Mouse (Mus musculus) stomach, embryonic 14.5 days (tissue): ENCODE measurements around the gene Hsd3b7. TPM values are rescaled to one million over a fixed set of nuclear protein-coding genes. Genes with fewer than 3 reads are reported as not detected.

Source experiments
- ATAC-seq: fragments of 200-750 bp; cut with Nextera tagmentation; 2 replicates; pipeline ENCODE4 v1.8.0; 2017; ENCODE audit warnings: low read depth, moderate TSS enrichment; ENCODE audit not compliant: insufficient number of reproducible peaks, insufficient read depth, low FRiP score
- H3K27ac ChIP-seq: fragments of 300-500 bp; sonication (generic); 2 replicates; pipeline ENCODE4 v1.5.1; 2014; ENCODE audit warnings: mild to moderate bottlenecking, low read length, moderate library complexity, mixed read lengths
- H3K27me3 ChIP-seq: fragments of 300-500 bp; sonication (generic); 2 replicates; pipeline ENCODE4 v1.6.1; 2014; ENCODE audit warnings: low read length, control low read depth, mixed read lengths; ENCODE audit not compliant: control insufficient read depth, insufficient read depth
- H3K36me3 ChIP-seq: fragments of 300-500 bp; sonication (generic); 2 replicates; pipeline ENCODE4 v1.6.1; 2014; ENCODE audit warnings: mild to moderate bottlenecking, control low read depth, low read length, moderate library complexity, mixed read lengths; ENCODE audit not compliant: control insufficient read depth, insufficient read depth
- H3K4me1 ChIP-seq: fragments of 300-500 bp; sonication (generic); 2 replicates; pipeline ENCODE4 v1.6.1; 2014; ENCODE audit warnings: low read length, control low read depth, mixed read lengths; ENCODE audit not compliant: control insufficient read depth, insufficient read depth
- H3K4me2 ChIP-seq: fragments of 300-500 bp; sonication (generic); replicated peaks from 2 replicates; pipeline ENCODE4 v1.6.1; 2014; ENCODE audit warnings: low read depth, low read length, control low read depth
- H3K4me3 ChIP-seq: fragments of 300-500 bp; sonication (generic); 2 replicates; pipeline ENCODE4 v1.5.1; 2014; ENCODE audit warnings: low read depth, low read length, control low read depth
- H3K9ac ChIP-seq: fragments of 300-500 bp; sonication (generic); replicated peaks from 2 replicates; pipeline ENCODE4 v1.6.1; 2014; ENCODE audit warnings: low read depth, mild to moderate bottlenecking, control low read depth, low read length, moderate library complexity, mixed read lengths
- H3K9me3 ChIP-seq: fragments of 300-500 bp; sonication (generic); 2 replicates; pipeline ENCODE4 v1.6.1; 2016; ENCODE audit warnings: low read depth, low read length, control low read depth; ENCODE audit not compliant: control insufficient read depth
- WGBS: fragments of 180-500 bp; shearing (Covaris S2); extraction: QIAGEN DNeasy Blood & Tissue Kit; methylation state at CpG from one replicate; pipeline ENCODE4 v1.1.7; 2014; 5-methylcytosine and 5-hydroxymethylcytosine counted together
- polyA plus RNA-seq: library from polyadenylated mRNA; unstranded; fragments of >200 nt; fragmentation: Nextera tagmentation; extraction: Ambion mirVana; gene quantifications from 2 replicates; pipeline ENCODE4 v1.2.1, GENCODE M21; 2014

Hsd3b7 gene
- polyA plus RNA-seq, 1 experiment from 2014 or later: 22.7 TPM

DNA sequence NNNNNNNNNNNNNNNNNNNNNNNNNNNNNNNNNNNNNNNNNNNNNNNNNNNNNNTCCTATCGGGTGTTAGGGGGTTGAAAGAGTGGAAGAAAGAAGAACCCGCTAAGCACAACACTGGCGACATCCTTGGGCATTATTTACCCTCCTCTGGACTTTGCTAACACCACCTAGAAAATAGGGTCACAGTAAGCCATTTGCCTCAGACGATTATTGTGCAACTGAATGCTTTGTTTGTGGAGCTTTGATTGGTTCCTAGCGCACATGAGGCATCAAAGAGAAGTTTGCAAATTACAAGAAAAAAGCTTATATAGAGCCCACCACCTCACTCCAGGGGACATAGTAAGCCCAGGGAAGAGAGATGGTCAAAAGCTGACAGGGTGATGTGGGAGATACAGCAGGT, 8.4 kb downstream of the Hsd3b7 start:
- no peak overlapping the region for H3K4me2 ChIP-seq
- 67% methylated on average over 5 of the region's 5 CpGs for WGBS
- H3K9ac ChIP-seq: no peak overlapping the region
- ATAC-seq: no peak
- no peak overlapping the region for H3K27ac ChIP-seq
- no peaks in the 10 kb centered on the region for H3K9me3 ChIP-seq
- no peak overlapping the region for H3K4me3 ChIP-seq
- H3K36me3 ChIP-seq: no peaks in the 10 kb centered on the region; the same call in none of the 2 replicates
- H3K4me1 ChIP-seq: no peaks in the 10 kb centered on the region
- no peaks in the 10 kb centered on the region for H3K27me3 ChIP-seq

DNA sequence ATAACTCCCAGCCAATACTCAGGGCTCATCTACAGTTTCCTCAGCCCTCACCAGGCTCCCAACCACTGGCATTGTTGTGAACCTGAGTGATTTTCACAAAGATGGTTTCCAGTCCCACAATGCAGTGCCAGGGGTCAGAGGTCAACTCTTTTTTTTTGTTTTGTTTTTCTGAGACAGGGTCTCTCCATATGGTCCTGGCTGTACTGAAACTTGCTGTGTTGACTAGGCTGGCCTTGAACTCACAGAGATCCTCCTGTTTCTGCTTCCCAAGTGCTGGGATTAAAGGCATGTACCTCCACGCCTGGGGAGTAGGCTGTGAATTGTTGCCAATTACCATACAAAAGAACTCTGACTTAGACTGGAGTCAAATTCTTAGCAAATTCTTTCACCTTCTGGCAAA, 9.4 kb downstream of the Hsd3b7 start:
- Histone ChIP-seq H3K36me3 (no peaks in the 10 kb centered on the region; the same call in none of the 2 replicates), H3K27ac (no peak overlapping the region), H3K9ac (no peak overlapping the region), H3K27me3 (no peaks in the 10 kb centered on the region), H3K9me3 (no peaks in the 10 kb centered on the region), H3K4me1 (no peaks in the 10 kb centered on the region), H3K4me2 (no peak overlapping the region), H3K4me3 (no peak overlapping the region)
- no peak for ATAC-seq
- 97% methylated on average over 1 of the region's 1 CpGs for WGBS

GRCm38 (mm10) chr7:127810650-127811049, 10.2 kb downstream of the Hsd3b7 start:
- 75% methylated on average over 10 of the region's 10 CpGs for WGBS
- Histone ChIP-seq H3K27me3 (no peaks in the 10 kb centered on the region), H3K4me2 (no peak overlapping the region), H3K4me1 (no peaks in the 10 kb centered on the region), H3K36me3 (no peaks in the 10 kb centered on the region; the same call in none of the 2 replicates), H3K9me3 (no peaks in the 10 kb centered on the region), H3K9ac (no peak overlapping the region), H3K4me3 (no peak overlapping the region), H3K27ac (no peak overlapping the region)
- no peak for ATAC-seq

DNA sequence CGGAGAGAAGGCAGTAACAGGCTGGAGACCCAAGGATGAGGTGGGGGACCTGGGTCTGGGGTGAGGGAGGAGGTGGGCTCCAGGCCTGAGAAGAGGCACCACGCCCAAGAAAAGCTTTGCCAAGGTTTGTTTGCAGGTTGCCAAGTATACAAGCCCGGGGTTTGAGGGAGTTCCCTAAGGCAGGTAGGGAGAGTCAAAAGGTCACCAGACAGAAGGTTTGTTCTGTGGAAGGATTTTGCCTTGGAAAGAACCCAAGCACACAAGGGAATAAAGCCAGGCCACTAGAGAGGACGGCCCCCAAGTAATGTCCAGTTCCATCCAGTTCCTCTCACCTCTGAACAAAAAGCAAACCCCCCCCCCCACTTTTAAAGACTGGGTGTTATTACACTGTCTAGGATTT, 10.8 kb downstream of the Hsd3b7 start:
- Histone ChIP-seq H3K27ac (no peak overlapping the region), H3K4me3 (no peak overlapping the region), H3K36me3 (no peaks in the 10 kb centered on the region; the same call in none of the 2 replicates), H3K9ac (no peak overlapping the region), H3K4me2 (no peak overlapping the region), H3K27me3 (no peaks in the 10 kb centered on the region), H3K4me1 (no peaks in the 10 kb centered on the region), H3K9me3 (no peaks in the 10 kb centered on the region)
- ATAC-seq: no peak
- 79% methylated on average over 4 of the region's 4 CpGs for WGBS

- Histone ChIP-seq H3K9me3 (no peaks in the 10 kb centered on the region), H3K36me3 (no peaks in the 10 kb centered on the region; the same call in none of the 2 replicates), H3K27ac (no peak overlapping the region), H3K4me1 (no peaks in the 10 kb centered on the region), H3K4me3 (no peak overlapping the region), H3K27me3 (no peaks in the 10 kb centered on the region), H3K9ac (no peak overlapping the region), H3K4me2 (no peak overlapping the region)
- WGBS: 84% methylated on average over 3 of the region's 3 CpGs
- ATAC-seq: no peak
Observed at GRCm38 (mm10) chr7:127812292-127812691, 11.9 kb downstream of the Hsd3b7 start.

GRCm38 (mm10) chr7:127813821-127814220, 13.4 kb downstream of the Hsd3b7 start:
- H3K4me3 ChIP-seq: no peak overlapping the region
- H3K4me2 ChIP-seq: no peak overlapping the region
- H3K9ac ChIP-seq: no peak overlapping the region
- H3K4me1 ChIP-seq: no peaks in the 10 kb centered on the region
- 70% methylated on average over 4 of the region's 4 CpGs for WGBS
- no peak for ATAC-seq
- no peaks in the 10 kb centered on the region; the same call in 1 of the 2 replicates for H3K36me3 ChIP-seq
- H3K27ac ChIP-seq: no peak overlapping the region
- H3K9me3 ChIP-seq: no peaks in the 10 kb centered on the region
- no peaks in the 10 kb centered on the region for H3K27me3 ChIP-seq

- Histone ChIP-seq H3K4me3 (no peak overlapping the region), H3K4me1 (no peaks in the 10 kb centered on the region), H3K27me3 (no peaks in the 10 kb centered on the region), H3K9me3 (no peaks in the 10 kb centered on the region), H3K36me3 (no peaks in the 10 kb centered on the region; the same call in 1 of the 2 replicates), H3K9ac (no peak overlapping the region), H3K4me2 (no peak overlapping the region), H3K27ac (no peak overlapping the region)
- WGBS: 75% methylated on average over 19 of the region's 19 CpGs
- no peak for ATAC-seq
Observed at GRCm38 (mm10) chr7:127814241-127814921, 14.0 kb downstream of the Hsd3b7 start.

DNA sequence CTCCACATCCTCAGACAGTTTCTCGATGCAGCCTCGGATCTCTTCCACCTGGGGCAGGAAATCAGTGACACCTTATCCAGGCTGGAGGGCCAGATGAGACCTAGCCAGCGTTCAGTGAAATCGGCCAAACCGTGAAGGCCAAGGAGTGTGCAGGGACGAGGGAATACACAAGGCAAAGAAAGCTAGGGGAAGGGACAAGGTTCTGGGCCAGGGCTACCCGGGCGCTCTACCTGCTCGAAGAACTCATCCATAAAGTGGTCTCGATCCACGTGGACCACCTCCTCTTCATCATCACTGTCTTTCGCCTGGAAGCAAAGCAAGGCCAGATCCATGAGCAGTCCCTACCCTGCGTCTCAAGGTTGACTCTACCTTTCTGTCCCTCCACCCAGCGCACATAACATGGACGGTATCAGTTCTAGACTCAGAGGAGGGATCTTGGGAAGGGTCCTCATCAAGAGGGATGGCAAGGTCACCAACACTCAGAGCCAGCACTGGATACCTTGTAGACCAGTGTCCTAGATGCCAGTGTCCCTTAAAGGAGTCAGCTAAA, 14.8 kb downstream of the Hsd3b7 start:
- H3K4me1 ChIP-seq: no peaks in the 10 kb centered on the region
- no peak overlapping the region for H3K9ac ChIP-seq
- no peak for ATAC-seq
- H3K27me3 ChIP-seq: no peaks in the 10 kb centered on the region
- H3K27ac ChIP-seq: no peak overlapping the region
- no peaks in the 10 kb centered on the region; the same call in 1 of the 2 replicates for H3K36me3 ChIP-seq
- 86% methylated on average over 15 of the region's 15 CpGs for WGBS
- no peaks in the 10 kb centered on the region for H3K9me3 ChIP-seq
- H3K4me3 ChIP-seq: no peak overlapping the region
- H3K4me2 ChIP-seq: no peak overlapping the region
